Mouse (Mus musculus) stomach, embryonic 15.5 days (tissue): ENCODE measurements at regions not wholly inside any gene's neighbourhood (a gene's known extent, or its start where the extent isn't known, plus 50 kb on each side); places are given as distances from the start of the nearest gene placed in this dataset.

ENCODE experiments used
- ATAC-seq: fragments of 200-750 bp; cut with Nextera tagmentation; 2 replicates; pipeline ENCODE4 v1.8.0; 2017; ENCODE audit warnings: low read depth, moderate number of reproducible peaks, moderate TSS enrichment; ENCODE audit not compliant: insufficient read depth, low FRiP score
- H3K27ac ChIP-seq: fragments of 300-500 bp; sonication (generic); 2 replicates; pipeline ENCODE4 v1.5.1; 2015; ENCODE audit warnings: mild to moderate bottlenecking, inconsistent platforms
- H3K27me3 ChIP-seq: fragments of 300-500 bp; sonication (generic); replicated peaks from 2 replicates; pipeline ENCODE4 v1.6.1; 2015; ENCODE audit warnings: inconsistent platforms
- H3K36me3 ChIP-seq: fragments of 300-500 bp; sonication (generic); 2 replicates; pipeline ENCODE4 v1.6.1; 2015; ENCODE audit warnings: inconsistent platforms
- H3K4me1 ChIP-seq: fragments of 300-500 bp; sonication (generic); 2 replicates; pipeline ENCODE4 v1.6.1; 2015; ENCODE audit warnings: inconsistent platforms
- H3K4me2 ChIP-seq: fragments of 300-500 bp; sonication (generic); 2 replicates; pipeline ENCODE4 v1.6.1; 2015; ENCODE audit warnings: mild to moderate bottlenecking, inconsistent platforms
- H3K4me3 ChIP-seq: fragments of 300-500 bp; sonication (generic); replicated peaks from 2 replicates; pipeline ENCODE4 v1.5.1; 2015; ENCODE audit warnings: inconsistent platforms
- H3K9ac ChIP-seq: fragments of 300-500 bp; sonication (generic); 2 replicates; pipeline ENCODE4 v1.6.1; 2015; ENCODE audit warnings: inconsistent platforms
- H3K9me3 ChIP-seq: fragments of 300-500 bp; sonication (generic); 2 replicates; pipeline ENCODE4 v1.6.1; 2016; ENCODE audit warnings: inconsistent platforms
- WGBS: fragments of 180-500 bp; shearing (Covaris S2); methylation state at CpG from one replicate; pipeline ENCODE4 v1.1.7; 2015; 5-methylcytosine and 5-hydroxymethylcytosine counted together

GRCm38 (mm10) chr15:93646820-93647219 is 51.1 kb upstream of the Prickle1 start:
- Histone ChIP-seq H3K9ac (no peak overlapping the region), H3K4me3 (no peak overlapping the region), H3K4me2 (no peak overlapping the region), H3K9me3 (no peaks in the 10 kb centered on the region), H3K27ac (no peak overlapping the region), H3K4me1 (no peaks in the 10 kb centered on the region), H3K36me3 (no peaks in the 10 kb centered on the region), H3K27me3 (no peaks in the 10 kb centered on the region)
- no peak for ATAC-seq
- 73% methylated on average over 3 of the region's 3 CpGs for WGBS

- H3K4me2 ChIP-seq, result no peak overlapping the region
Observed at GRCm38 (mm10) chr15:93645950-93646349, 50.3 kb upstream of the Prickle1 start.

More at GRCm38 (mm10) chr15:93645950-93646349, 50.3 kb upstream of the Prickle1 start:
- no peaks in the 10 kb centered on the region for H3K27me3 ChIP-seq
- 60% methylated on average over 8 of the region's 8 CpGs for WGBS
- no peak overlapping the region for H3K27ac ChIP-seq
- no peaks in the 10 kb centered on the region for H3K36me3 ChIP-seq
- no peak for ATAC-seq
- no peak overlapping the region for H3K9ac ChIP-seq
- no peak overlapping the region for H3K4me3 ChIP-seq
- H3K9me3 ChIP-seq, result no peaks in the 10 kb centered on the region
- H3K4me1 ChIP-seq, result no peaks in the 10 kb centered on the region
